Mouse (Mus musculus) cerebellum, postnatal 4 days (tissue): ENCODE measurements around the gene Afap1.

Source experiments
- DNase-seq, 2 experiments: peaks; one replicate each; pipeline ENCODE4 v3.0.0; 2022; ENCODE audit warnings: low spot score in 2 of 2, mixed read lengths in 1 of 2

Afap1 gene

DNA sequence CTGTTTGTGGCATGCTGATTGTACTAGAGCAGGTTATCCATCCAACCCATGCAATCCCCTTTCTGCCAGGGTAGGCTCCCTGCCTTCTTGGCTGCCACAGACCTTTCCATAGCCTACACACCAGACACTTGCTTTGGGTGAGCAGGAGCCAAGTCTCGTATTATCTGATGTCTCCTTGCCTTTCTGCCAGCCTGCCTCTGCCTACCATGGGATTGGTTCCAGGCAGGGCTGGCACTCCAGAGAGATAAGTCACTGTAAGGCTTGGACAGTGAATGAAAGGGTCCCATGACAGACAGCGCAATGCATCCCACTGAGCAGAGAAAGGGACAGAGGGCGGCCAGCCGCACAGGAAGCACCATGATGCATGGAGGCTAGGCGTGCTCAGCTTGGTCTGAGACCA lies 146.5 kb downstream of the Afap1 start:
- no peak for DNase-seq

DNA sequence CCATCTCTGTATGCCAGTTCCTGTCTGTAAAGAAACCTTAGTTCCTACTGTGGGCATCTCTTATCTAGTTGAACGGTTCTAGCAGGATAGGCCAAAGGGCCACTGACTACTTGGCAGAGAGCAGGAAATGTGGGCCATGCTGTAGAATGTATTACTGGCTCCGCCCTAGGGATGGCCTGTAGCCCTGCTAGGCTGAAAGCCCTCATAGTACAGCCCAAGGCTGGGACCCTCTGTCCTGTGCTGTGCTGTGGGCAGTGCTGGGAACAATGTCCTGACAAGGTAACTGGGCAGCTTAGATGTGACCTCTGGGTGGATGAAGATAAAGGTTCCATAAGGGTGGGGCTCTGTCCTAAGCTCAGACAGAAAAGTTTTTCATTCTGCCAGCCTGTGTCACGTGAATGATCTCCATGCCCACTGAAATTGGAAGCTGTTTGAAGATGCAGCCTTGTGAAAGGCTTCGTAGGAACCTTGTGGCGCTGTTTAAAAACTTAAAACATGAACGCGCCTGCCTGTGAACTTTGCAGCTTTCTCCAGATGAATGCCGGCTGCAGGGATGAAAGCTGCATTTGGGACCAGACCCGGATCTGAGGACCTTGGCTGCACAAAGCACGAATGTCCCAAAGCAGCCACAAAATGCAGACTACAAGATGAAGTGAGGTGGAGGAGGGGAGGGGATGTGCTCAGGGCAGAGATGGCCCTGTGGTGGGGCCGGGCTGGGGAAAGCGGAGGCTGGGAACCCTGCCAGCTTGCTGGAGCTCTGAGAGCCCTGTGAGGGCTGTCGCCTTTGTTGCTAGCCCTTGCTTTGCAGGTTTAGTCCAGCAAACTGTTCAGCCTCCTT lies 147.5 kb downstream of the Afap1 start:
- peak in 1 of 2 experiments; percentile 72 for DNase-seq

DNA sequence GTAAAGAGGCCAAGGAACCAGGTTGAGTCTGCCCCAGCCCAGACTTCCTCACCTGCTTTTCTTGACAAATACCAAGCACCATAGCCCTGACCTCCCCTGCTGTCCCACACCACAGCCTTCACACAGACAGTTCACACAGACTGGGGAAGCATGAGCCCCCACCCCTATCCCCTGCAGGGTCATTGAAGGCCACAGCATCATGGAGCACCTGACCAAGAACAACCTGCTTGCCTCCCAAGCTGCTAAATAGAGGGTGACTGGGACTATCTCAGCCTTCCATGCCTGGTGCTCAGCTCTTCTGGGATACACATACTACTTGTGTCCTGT lies 148.1 kb downstream of the Afap1 start:
- DNase-seq = no peak

DNA sequence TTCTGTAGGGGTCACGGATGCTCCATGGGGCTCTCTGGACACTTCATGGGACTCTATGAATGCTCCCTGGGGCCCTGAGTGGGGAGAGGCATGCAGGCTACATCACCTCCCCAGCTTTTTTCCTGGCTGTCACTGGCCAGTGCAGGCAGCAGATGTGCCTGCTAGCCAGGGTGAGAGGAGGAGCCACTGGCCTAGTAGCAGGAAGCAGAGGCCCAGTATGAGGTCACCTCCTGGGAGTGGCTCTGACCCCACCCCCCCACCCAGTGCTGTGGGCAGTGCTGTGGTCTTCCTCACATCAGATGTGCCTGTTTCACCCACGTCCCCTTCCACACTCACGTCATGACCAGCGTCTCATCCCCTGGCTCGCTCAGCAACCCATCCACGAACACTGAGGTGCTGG lies 148.6 kb downstream of the Afap1 start:
- no peak for DNase-seq

DNA sequence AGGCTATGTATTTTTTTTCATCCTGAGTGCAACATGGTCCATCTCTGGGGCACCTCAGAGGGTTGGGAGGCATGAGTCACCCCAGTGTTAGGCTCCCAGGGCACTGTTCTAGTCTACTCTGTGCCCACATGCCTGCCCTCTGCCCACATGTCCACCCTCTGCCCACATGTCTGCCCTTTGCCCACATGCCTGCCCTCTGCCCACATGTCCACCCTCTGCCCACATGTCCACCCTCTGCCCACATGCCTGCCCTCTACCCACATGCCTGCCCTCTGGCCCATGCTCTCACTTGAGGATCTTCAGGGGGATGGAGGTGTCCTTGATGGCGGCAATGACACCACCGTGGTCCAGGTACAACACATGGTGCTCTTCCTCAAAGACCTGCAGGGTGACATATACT lies 150.0 kb downstream of the Afap1 start:
- DNase-seq = no peak
